Mouse (Mus musculus): ENCODE results near the gene Cdh20. TPM values are rescaled to one million over a fixed set of nuclear protein-coding genes. Genes with fewer than 3 reads are reported as not detected.

Gene Cdh20
- not detected for polyA plus RNA-seq (2017; shearing (Covaris generic))

- no peak for ATAC-seq
Measured at GRCm38 (mm10) chr1:104768371-104769249, at the start of gene Cdh20. Gene Cdh20 (plus strand): TSS chr1:104768529.

GRCm38 (mm10) chr1:104746816-104747215, 21.5 kb upstream of the Cdh20 start:
- no peak for ATAC-seq

- no peak for ATAC-seq
Measured at GRCm38 (mm10) chr1:104747438-104747837, 20.9 kb upstream of the Cdh20 start.

GRCm38 (mm10) chr1:104754483-104754882, 13.8 kb upstream of the Cdh20 start:
- no peak for ATAC-seq

GRCm38 (mm10) chr1:104755896-104756295, 12.4 kb upstream of the Cdh20 start:
- ATAC-seq = no peak

- no peak for ATAC-seq
Measured at GRCm38 (mm10) chr1:104769250-104769607, 900 bp downstream of the Cdh20 start.

GRCm38 (mm10) chr1:104771937-104772336, 3.6 kb downstream of the Cdh20 start:
- no peak for ATAC-seq

- no peak for ATAC-seq
Measured at GRCm38 (mm10) chr1:104773207-104773606, 4.9 kb downstream of the Cdh20 start.

- ATAC-seq = no peak
Measured at GRCm38 (mm10) chr1:104793488-104793887, 25.2 kb downstream of the Cdh20 start.

GRCm38 (mm10) chr1:104796146-104796545, 27.8 kb downstream of the Cdh20 start:
- ATAC-seq = no peak

- ATAC-seq = no peak
Measured at GRCm38 (mm10) chr1:104797139-104797538, 28.8 kb downstream of the Cdh20 start.

GRCm38 (mm10) chr1:104804746-104805145, 36.4 kb downstream of the Cdh20 start:
- ATAC-seq = no peak

- no peak for ATAC-seq
Measured at GRCm38 (mm10) chr1:104807214-104807613, 38.9 kb downstream of the Cdh20 start.

GRCm38 (mm10) chr1:104817510-104817909, 49.2 kb downstream of the Cdh20 start:
- no peak for ATAC-seq

- ATAC-seq = no peak
Measured at GRCm38 (mm10) chr1:104828106-104828505, 59.8 kb downstream of the Cdh20 start.

GRCm38 (mm10) chr1:104838206-104838915, 70.0 kb downstream of the Cdh20 start:
- ATAC-seq = no peak

GRCm38 (mm10) chr1:104839051-104839450, 70.7 kb downstream of the Cdh20 start:
- no peak for ATAC-seq

GRCm38 (mm10) chr1:104848256-104848919, 80.1 kb downstream of the Cdh20 start:
- no peak for ATAC-seq

- no peak for ATAC-seq
Measured at GRCm38 (mm10) chr1:104848920-104849272, 80.6 kb downstream of the Cdh20 start.

GRCm38 (mm10) chr1:104877384-104877783, 109.1 kb downstream of the Cdh20 start:
- no peak for ATAC-seq

- ATAC-seq = no peak
Measured at GRCm38 (mm10) chr1:104901815-104902214, 133.5 kb downstream of the Cdh20 start.

GRCm38 (mm10) chr1:104903409-104903808, 135.1 kb downstream of the Cdh20 start:
- ATAC-seq = no peak

- no peak for ATAC-seq
Measured at GRCm38 (mm10) chr1:104912407-104912806, 144.1 kb downstream of the Cdh20 start.
